Mouse (Mus musculus): Measurements from ENCODE around the gene Rbp7.

DNA sequence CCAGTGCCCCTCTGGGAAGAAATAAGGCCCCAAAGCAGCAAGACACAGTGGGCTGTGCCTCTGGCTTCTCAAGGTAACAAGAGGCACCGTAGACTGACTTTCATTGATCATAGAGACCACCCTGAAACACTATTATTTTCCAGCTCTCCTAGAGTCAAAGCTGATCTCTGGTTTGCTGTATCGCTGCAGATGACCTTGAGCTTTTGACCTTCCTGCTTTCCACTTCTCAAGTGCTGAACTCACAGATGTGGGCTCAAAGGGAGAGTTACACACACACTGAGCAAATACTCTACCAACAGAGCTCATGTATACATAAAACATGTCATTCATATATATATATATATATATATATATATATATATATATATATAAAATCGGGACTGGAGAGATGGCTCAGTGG, 4.1 kb downstream of the Rbp7 start:
- TF ChIP-seq CTCF (IDR thresholded peaks at IDR 0.05; ENCODE audit: low read depth, low read length), result no peak
- no peak for TF ChIP-seq POLR2A (IDR thresholded peaks at IDR 0.05; ENCODE audit: extremely low read depth, insufficient read depth, low read length)

Data from liver, adult 2 months (tissue).